Mouse (Mus musculus) heart, adult 9 months (tissue): ENCODE results near the gene Polr2e.
"Not testable (repeated sequence)": the region's sequence is repeated elsewhere in the genome, so short reads cannot be mapped to it uniquely, and the experiment has no call there.

ENCODE experiments used
- DNase-seq, 2 experiments: peaks; one replicate each; pipeline ENCODE4 v3.0.0; 2022; ENCODE audit warnings: low spot score in 2 of 2

Polr2e gene

DNA sequence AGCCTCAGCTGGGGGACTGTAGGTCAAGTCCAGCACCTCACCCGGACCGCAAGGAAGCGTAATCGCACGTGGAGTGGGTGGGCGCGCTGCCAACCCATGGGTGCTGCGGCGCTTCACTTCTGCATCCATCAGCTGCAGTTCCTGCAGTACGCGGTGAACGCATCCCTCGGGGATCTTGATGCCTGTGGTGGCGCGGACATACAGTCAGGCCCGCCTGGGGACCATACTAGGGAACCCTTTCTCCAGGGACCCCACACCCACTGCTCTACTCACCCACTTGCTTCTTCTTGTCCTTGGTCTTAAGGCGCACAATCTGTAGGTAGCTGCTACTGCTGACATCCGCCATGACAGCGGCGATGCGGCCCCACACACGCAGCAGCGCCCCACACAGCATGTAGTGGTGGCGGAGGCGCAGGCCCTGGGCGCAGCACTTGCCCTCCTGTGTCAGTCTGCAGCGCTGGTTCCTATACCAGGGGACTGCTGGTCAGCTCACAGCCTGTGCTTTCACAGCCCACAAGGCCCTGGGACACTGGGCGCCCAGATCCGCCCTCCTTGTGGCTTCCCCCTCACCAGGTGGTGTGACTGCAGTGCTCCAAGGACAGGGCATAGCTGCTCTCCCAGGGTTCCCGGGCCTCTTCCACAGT is 18.2 kb upstream of the Polr2e start:
- no peak for DNase-seq

- no peak for DNase-seq
These were observed 17.5 kb upstream of the Polr2e start for GRCm38 (mm10) chr10:80056976-80057682.

DNA sequence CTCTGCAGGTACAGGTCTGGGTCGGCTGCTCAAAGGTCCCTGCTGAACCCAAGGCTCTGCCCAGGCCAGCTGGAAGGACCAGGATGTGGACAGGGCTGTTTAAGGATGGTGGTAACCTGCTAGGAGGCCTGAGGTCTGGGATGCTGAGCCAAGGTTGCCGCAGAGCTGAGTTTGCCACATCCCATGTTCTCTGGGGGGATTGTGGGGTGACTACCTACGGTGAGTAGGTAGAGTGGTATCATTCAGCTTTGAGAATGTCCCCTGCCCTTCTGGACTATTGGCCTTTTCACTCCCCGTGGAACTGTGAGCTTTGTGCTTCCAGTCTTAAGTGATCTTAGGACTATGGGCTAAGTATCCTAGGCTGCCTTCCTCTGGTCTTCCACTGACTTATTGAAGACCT is 16.9 kb upstream of the Polr2e start:
- DNase-seq: no peak

DNA sequence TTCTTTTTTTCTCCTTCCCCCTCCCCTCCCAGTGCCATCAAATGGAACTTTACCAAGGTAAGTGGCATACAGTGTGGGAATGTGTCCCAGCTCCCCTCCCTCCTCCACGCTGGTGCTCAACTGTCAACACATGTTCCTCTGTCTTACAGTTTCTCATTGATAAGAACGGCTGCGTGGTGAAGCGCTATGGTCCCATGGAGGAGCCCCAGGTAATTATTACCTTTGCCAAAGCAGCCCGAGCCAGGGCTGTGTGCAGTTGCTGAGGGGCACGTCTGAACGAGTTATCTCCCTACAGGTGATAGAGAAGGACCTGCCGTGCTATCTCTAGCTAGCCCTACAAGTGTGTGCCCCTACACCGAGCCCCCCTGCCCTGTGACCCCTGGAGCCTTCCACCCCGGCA is 16.3 kb upstream of the Polr2e start:
- DNase-seq: no peak

DNA sequence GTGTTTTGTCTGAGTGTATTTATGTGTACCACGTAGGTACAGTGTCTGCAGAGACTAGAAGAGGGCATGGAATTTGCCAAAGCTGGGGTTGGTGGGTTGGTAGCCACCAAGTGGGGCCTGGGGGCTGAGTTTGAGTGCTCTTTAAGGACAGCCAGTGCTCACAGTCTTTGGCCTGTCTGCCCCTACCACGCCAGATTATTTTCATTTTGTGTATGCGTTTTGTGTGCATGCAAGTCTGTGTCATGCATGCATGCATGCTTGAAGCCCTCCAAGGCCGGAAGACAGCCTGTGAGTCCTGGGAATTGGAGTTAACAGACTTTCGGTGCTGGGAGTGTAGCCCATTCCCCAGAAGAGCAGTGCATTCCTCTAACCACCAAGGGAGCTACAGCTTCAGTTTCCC is 15.8 kb upstream of the Polr2e start:
- DNase-seq: no peak

- DNase-seq: not testable (repeated sequence)
These were observed 15.3 kb upstream of the Polr2e start for GRCm38 (mm10) chr10:80054911-80055310.

DNA sequence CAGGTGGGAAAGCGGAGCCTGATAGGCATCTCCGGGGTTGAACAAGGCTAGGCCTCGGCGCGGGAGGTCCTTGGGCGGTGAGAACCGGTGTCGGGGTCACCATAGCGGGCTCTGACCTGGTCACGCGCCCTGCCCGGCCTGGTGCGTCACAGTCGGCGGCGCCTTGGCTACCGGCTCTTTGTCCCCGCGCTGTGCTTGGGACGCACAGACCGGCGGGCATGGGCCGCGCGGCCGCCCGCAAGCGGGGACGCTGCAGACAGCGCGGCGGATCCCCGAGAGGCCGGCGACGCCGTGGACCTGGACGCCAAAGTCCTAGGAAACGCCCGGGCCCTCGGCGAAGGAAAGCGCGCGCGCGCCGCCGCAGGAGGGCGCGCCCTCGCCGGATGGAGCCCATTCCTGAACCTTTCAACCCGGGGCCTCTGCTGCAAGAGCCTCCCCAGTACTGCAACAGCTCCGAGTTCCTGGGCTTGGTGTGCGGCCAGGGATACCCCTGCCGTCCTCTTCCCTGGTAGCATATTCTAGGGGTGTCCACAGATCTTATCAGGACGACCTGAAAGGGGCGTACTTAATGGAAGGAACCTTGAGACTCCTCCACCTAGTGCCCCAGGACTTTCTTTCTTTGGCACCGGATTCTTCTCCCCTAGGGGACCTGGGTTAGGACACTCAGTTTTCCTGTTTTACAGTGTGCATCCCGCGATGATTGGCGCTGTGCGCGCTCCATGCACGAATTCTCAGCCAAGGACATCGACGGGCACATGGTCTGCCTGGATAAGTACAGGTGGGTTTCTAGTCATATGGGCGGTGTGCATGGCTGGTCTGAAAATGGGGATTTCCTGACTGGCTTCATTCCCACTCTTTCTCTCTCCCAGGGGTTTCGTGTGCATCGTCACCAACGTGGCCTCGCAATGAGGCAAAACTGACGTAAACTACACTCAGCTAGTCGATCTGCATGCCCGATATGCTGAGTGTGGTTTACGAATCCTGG is 14.5 kb upstream of the Polr2e start:
- peak; percentile 78 to 79 for DNase-seq

GRCm38 (mm10) chr10:80053259-80053780 is 13.7 kb upstream of the Polr2e start:
- DNase-seq: peak; percentile 100

DNA sequence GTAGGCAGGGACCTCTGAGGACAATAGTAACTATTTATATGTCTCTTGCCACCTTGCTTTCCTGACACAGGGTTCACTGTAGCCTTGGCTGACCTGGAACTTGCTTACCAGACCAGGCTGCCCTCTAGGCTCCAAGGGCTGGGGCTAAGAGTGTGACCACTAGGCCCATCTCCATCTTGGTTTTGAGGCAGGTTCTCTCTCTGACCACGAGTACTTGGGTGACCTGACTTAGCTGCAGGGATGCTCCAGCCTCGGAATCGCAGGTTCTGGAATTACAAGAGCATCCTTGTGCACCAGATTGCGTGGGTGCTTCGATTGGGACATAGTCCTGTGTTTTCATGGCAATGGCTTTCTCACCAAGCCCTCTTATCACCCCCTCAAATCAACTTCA is 12.8 kb upstream of the Polr2e start:
- DNase-seq: no peak

DNA sequence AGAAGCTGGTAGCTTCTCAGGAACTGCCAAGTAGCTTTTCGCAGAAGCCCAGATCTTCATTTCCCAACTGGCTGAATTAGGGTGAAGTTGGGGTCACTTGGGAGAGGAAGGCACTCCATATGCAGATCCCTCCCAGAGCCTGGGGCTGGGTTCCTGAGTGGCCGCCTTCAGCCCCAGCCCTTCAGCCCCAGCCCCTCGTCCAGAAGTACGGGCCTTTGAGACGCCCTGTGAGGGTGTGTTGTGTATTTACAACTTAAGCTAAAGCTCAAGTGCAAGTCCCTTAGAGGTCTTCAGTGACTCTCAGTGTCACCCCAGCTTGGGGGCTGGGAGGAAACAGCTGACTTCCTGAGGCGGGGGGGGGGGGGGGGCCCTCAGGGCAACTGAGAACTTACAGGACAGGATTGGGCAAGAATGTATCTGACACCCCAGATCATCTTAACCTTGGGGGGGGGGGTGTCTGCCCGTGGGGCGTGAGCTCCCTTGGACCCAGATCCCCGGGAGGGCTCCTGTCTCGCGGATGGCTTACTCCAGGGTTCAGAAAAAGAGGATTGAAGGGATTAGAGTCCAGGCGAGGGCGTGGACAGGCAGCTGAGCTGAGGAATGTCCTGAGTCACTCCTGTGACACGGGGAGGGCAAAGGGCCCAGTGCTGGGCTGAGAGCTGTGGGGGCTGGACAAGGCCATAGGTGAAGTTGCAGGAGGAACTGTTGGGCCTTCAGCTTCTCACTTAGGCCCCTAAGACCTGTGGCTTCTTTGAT is 12.2 kb upstream of the Polr2e start:
- peak; percentile 57 to 70 for DNase-seq

DNA sequence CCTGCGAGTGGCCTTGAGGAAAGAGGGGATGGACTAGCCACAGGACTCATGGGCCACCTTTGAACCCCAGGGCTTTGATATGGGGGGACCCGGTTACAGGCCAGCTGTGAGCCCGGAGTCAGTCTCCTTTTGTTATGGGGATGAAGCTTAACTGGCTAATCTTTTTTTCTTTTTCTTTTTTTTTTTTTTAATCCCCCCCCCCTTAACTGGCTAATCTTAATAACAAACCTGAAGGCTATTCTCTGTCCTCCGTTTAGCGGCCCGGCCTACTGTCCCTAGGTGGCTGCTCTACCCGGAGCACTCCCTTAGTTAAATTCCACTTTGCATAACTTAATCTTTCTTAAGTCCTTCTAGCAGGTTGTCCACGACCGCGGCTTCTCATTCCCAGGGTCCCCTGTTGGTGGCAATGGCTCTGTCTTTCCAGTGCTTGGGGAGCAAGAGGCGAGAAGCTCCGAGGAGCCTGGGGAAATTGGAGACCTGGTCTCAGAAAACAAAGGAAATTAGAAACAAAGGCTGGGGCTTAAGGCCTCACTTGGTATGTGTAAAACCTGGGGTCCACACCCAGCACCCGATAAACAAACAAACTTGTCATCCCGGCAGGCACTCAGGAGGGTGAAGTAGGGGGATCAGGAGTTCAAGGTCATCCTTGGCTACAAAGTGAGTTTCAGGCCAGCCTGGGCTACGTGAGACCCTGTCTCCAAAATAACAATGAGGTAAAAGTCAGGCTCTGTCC is 11.5 kb upstream of the Polr2e start:
- no peak for DNase-seq

DNA sequence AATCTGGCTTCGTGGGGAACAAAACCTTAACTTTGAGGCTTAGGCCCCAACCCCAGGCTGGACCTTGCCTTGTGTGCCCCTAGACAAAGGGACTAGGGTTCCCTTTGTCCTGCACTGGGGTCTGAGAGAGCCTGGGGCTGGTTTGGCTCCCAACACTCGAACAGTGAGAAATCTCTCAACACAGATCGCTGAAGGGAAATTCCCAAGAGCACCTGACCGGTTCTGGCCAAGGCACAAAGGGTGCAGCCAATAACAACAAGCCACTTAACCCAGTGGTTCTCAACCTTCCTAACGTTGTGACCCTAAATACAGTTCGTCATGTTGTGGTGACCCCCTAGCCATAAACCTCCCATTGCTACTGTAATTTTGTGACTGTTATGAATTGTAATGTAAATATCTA is 10.6 kb upstream of the Polr2e start:
- DNase-seq: no peak

DNA sequence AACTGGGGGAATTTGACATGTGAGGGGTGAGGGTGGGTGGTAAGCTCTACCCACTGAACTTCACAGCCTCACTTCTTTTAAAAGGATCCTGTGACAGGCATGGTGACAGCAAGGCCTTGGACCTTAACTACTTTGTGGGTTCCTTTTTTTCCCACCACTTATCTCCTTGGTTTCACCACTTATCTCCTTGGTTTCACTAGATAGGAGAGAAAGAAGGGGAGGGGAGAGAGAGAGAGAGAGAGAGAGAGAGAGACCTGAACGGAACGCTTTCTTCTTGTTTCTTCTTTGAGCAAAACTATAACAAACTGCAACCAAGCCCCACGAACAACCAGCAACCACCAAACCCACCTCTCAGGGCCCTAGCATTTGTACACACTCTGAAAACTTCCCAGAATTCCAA is 9.2 kb upstream of the Polr2e start:
- DNase-seq: no peak

- no peak for DNase-seq
These were observed 8.8 kb upstream of the Polr2e start for GRCm38 (mm10) chr10:80048396-80048795.

GRCm38 (mm10) chr10:80047041-80047565 is 7.5 kb upstream of the Polr2e start, which contains the start of gene Gpx4:
Gene Gpx4 (plus strand): TSS chr10:80047166.
- no peak for DNase-seq

- no peak for DNase-seq
These were observed 6.2 kb upstream of the Polr2e start for GRCm38 (mm10) chr10:80045766-80046165.

GRCm38 (mm10) chr10:80045364-80045763 is 5.8 kb upstream of the Polr2e start:
- DNase-seq: not testable (repeated sequence)

- no peak for DNase-seq
These were observed 4.5 kb upstream of the Polr2e start for GRCm38 (mm10) chr10:80044087-80044486.

- DNase-seq: not testable (repeated sequence)
These were observed 1.9 kb upstream of the Polr2e start for GRCm38 (mm10) chr10:80041409-80042060.

GRCm38 (mm10) chr10:80036832-80037231 is 2.8 kb downstream of the Polr2e start:
- DNase-seq: peak; percentile 87 to 92
